Mouse (Mus musculus) lung, embryonic 14.5 days (tissue): ENCODE data around the gene Cdh4. TPM values are rescaled to one million over a fixed set of nuclear protein-coding genes. Genes with fewer than 3 reads are reported as not detected.
A peak's percentile ranks its signal among the peaks of the same experiment; 100 is the strongest.

Experiments used
- ATAC-seq: fragments of 200-750 bp; cut with Nextera tagmentation; 2 replicates; pipeline ENCODE4 v1.8.0; 2017; ENCODE audit warnings: mild to moderate bottlenecking, moderate TSS enrichment, moderate library complexity; ENCODE audit not compliant: insufficient read depth
- DNase-seq: peaks from one replicate; pipeline ENCODE4 v3.0.0-alpha.2; 2015
- H3K27ac ChIP-seq: fragments of 300-500 bp; sonication (generic); 2 replicates; pipeline ENCODE4 v1.5.1; 2014; ENCODE audit warnings: low read depth, mild to moderate bottlenecking, moderate library complexity
- H3K27me3 ChIP-seq: fragments of 300-500 bp; sonication (generic); 2 replicates; pipeline ENCODE4 v1.6.1; 2014; ENCODE audit warnings: low read length, control low read depth; ENCODE audit not compliant: insufficient read depth
- H3K36me3 ChIP-seq: fragments of 300-500 bp; sonication (generic); 2 replicates; pipeline ENCODE4 v1.6.1; 2014; ENCODE audit warnings: control low read depth; ENCODE audit not compliant: insufficient read depth
- H3K4me1 ChIP-seq: fragments of 300-500 bp; sonication (generic); 2 replicates; pipeline ENCODE4 v1.6.1; 2014; ENCODE audit warnings: antibody characterized with exemption, control low read depth; ENCODE audit not compliant: insufficient read depth
- H3K4me2 ChIP-seq: fragments of 300-500 bp; sonication (generic); 2 replicates; pipeline ENCODE4 v1.6.1; 2014; ENCODE audit warnings: mild to moderate bottlenecking
- H3K4me3 ChIP-seq: fragments of 300-500 bp; sonication (generic); 2 replicates; pipeline ENCODE4 v1.5.1; 2014; ENCODE audit warnings: low read depth, low read length
- H3K9ac ChIP-seq: fragments of 300-500 bp; sonication (generic); 2 replicates; pipeline ENCODE4 v1.6.1; 2014
- H3K9me3 ChIP-seq: fragments of 300-500 bp; sonication (generic); 2 replicates; pipeline ENCODE4 v1.6.1; 2016; ENCODE audit warnings: low read depth, low read length, control low read depth
- CTCF ChIP-seq: IDR thresholded peaks from 2 replicates; pipeline ENCODE4 v1.5.1; 2016; ENCODE audit warnings: antibody characterized with exemption, low read depth
- WGBS: fragments of 180-500 bp; shearing (Covaris S2); extraction: QIAGEN DNeasy Blood & Tissue Kit; methylation state at CpG from one replicate; pipeline ENCODE4 v1.1.7; 2014; 5-methylcytosine and 5-hydroxymethylcytosine counted together
- polyA plus RNA-seq: library from polyadenylated mRNA; unstranded; fragments of >200 nt; fragmentation: Nextera tagmentation; extraction: Ambion mirVana; gene quantifications from 2 replicates; pipeline ENCODE4 v1.2.1, GENCODE M21; 2014

Cdh4 gene
- polyA plus RNA-seq, 1 experiment from 2014 or later: 4.9 TPM

DNA sequence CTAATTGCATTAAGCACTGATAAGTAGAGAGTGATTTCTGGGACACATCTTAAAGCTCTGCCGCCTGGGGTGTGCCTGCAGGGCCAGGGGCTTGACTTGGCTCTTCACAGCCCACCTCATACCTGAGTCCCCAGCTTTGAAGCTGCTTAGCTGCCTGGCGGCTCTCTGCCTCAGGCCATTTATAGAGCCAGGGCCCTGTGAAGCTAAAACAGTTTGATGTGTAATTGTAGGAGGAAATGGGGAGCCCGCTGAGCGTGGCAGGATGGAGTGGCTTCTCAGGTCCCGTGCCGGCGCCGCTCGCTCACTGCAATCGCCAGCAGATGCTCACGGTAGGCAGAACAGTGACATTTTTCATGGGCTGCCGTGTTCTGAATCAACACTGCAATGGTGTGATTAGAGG is 123.4 kb downstream of the Cdh4 start:
- Histone ChIP-seq H3K4me3 (no peak overlapping the region), H3K27me3 (no peaks in the 10 kb centered on the region; the same call in 1 of the 2 replicates), H3K9ac (no peak overlapping the region), H3K36me3 (no peaks in the 10 kb centered on the region), H3K4me2 (no peak overlapping the region), H3K9me3 (no peaks in the 10 kb centered on the region), H3K4me1 (no peaks in the 10 kb centered on the region; the same call in 1 of the 2 replicates), H3K27ac (no peak overlapping the region)
- ATAC-seq (no peak), DNase-seq (no peak)
- TF ChIP-seq CTCF: no peak
- WGBS: 4% methylated on average over 12 of the region's 12 CpGs

DNA sequence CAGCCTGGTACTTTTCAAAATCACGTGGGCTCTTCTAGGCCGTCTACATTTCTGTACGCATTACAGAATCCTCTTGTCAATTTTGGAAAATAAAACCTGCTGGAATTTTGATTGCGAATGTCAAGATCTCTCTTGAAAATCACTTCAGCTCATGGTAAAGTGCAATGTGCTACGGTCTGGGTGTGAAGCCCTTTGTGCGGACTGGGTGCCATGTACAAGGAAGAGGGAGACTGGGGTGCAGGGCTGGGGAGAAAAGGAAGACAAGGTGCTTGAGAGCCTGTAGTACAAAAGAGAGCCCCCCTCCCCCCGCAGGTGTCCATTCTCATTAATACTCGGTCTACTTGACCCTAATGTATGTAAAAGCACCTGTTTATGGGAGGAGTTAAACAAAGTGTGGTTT is 125.7 kb downstream of the Cdh4 start:
- no peak overlapping the region for H3K4me3 ChIP-seq
- H3K36me3 ChIP-seq: no peaks in the 10 kb centered on the region
- no peak for ATAC-seq
- no peak overlapping the region for H3K27ac ChIP-seq
- H3K9ac ChIP-seq: no peak overlapping the region
- H3K4me2 ChIP-seq: no peak overlapping the region
- DNase-seq: no peak
- no peaks in the 10 kb centered on the region for H3K9me3 ChIP-seq
- TF ChIP-seq CTCF: no peak
- WGBS: 65% methylated on average over 8 of the region's 8 CpGs
- H3K4me1 ChIP-seq: no peaks in the 10 kb centered on the region; the same call in 1 of the 2 replicates
- H3K27me3 ChIP-seq: no peaks in the 10 kb centered on the region; the same call in 1 of the 2 replicates

DNA sequence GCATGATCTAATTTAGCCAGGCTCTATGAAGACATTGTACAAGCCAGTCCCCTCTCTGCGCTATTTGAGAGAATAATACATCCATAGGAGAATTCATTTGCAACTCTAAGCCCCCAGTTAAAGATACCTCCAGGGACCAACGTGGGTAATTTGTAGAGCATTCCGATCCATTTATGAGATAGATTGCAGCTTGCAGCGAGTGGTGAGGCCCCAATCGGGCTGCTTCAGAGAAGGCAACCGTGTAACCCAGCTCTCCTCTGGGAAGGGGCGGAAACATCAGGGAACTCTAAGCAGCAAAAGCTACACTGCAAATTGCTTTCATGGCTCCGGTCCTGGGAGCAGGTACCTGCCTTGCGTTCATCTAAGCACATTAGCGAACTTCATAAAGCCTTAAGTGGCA is 126.9 kb downstream of the Cdh4 start:
- no peak for DNase-seq
- Histone ChIP-seq H3K4me1 (no peaks in the 10 kb centered on the region; the same call in 1 of the 2 replicates), H3K36me3 (no peaks in the 10 kb centered on the region), H3K27ac (no peak overlapping the region), H3K27me3 (no peaks in the 10 kb centered on the region; the same call in 1 of the 2 replicates), H3K4me3 (no peak overlapping the region), H3K9ac (no peak overlapping the region), H3K4me2 (no peak overlapping the region), H3K9me3 (no peaks in the 10 kb centered on the region)
- 39% methylated on average over 10 of the region's 10 CpGs for WGBS
- no peak for TF ChIP-seq CTCF
- ATAC-seq: no peak

DNA sequence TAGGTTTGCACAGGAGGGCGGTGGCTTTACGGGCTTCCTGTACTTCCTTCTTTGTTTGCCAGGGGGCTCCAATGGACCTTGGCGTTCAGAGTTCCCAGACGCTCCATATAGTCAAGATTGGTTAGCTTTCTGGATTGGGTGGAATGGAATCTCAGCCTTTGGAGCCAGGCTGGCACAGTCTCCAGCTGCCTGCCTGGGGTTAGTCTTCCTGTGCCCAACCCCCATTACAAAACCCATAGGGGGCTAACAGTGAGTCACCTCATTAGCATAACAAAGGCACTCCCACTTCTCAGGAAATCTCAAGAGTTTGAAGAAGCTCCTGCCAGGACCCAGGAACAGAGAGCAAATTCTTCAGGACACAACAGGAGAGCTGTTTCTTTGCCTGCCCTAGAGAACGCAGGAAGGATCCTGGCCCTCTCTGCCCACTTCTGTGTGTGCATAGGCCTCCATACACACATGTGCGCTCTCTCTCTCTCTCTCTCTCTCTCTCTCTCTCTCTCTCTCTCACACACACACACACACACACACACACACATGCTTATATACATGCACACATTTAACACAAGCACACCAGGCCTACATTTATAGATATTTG is 129.0 kb downstream of the Cdh4 start:
- no peaks in the 10 kb centered on the region for H3K9me3 ChIP-seq
- ATAC-seq (peak; percentile 52; the same call in 1 of the 2 replicates), DNase-seq (peak; percentile 28)
- H3K27ac ChIP-seq: no peak overlapping the region
- H3K36me3 ChIP-seq: no peaks in the 10 kb centered on the region
- peak; percentile 31; the same call in 1 of the 2 replicates for TF ChIP-seq CTCF
- no peak overlapping the region for H3K4me2 ChIP-seq
- H3K27me3 ChIP-seq: no peaks in the 10 kb centered on the region
- no peak overlapping the region for H3K9ac ChIP-seq
- H3K4me1 ChIP-seq: no peaks in the 10 kb centered on the region; the same call in 1 of the 2 replicates
- no peak overlapping the region for H3K4me3 ChIP-seq
- WGBS: 28% methylated on average over 6 of the region's 6 CpGs

DNA sequence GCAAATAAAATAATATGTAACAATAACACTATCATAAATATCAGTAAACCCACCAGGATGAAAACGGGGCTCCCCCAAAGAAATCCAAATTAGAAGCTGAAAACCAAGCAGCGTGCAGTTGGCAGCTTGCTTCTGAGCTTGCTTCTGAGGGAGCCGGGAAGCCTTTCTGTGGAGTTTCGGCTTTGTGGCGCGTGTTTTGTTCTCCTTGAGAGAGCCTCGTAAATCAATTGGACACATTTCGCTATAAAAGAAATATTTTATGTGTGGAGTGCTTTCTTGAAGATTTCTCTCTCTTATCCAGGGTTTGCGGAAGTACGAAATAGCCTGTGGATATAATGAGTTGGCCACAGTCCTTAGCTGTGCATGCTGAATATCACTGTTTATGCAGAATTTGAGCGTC is 131.1 kb downstream of the Cdh4 start:
- 69% methylated on average over 11 of the region's 11 CpGs for WGBS
- no peaks in the 10 kb centered on the region for H3K27me3 ChIP-seq
- H3K36me3 ChIP-seq: no peaks in the 10 kb centered on the region
- no peak for ATAC-seq
- no peak for TF ChIP-seq CTCF
- DNase-seq: no peak
- H3K27ac ChIP-seq: no peak overlapping the region
- H3K4me3 ChIP-seq: no peak overlapping the region
- H3K4me1 ChIP-seq: no peaks in the 10 kb centered on the region
- no peak overlapping the region for H3K9ac ChIP-seq
- no peaks in the 10 kb centered on the region for H3K9me3 ChIP-seq
- no peak overlapping the region for H3K4me2 ChIP-seq

DNA sequence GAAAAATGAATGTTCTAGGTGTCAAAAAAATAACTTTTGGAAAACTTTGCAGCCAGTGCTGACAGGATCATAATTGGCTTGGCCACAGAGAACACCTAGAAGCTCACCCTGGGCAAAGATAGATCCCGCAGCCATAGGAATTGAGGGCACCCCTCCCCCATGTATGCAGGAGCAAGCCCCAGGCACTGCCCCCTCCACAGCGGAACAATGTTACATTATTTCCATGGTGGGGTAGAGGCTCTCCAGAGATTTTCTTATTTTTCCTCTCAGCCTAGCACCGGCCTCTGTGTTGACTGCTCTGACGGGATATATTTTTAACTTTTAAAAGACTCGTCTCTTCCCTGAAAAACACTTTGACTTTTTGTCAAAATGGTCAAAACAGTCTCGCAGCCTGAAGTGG is 131.6 kb downstream of the Cdh4 start:
- 73% methylated on average over 6 of the region's 6 CpGs for WGBS
- H3K4me3 ChIP-seq: no peak overlapping the region
- ATAC-seq (no peak), DNase-seq (no peak)
- no peaks in the 10 kb centered on the region for H3K36me3 ChIP-seq
- no peak overlapping the region for H3K4me2 ChIP-seq
- TF ChIP-seq CTCF: no peak
- no peaks in the 10 kb centered on the region for H3K4me1 ChIP-seq
- no peaks in the 10 kb centered on the region for H3K9me3 ChIP-seq
- no peak overlapping the region for H3K27ac ChIP-seq
- no peaks in the 10 kb centered on the region for H3K27me3 ChIP-seq
- no peak overlapping the region for H3K9ac ChIP-seq

DNA sequence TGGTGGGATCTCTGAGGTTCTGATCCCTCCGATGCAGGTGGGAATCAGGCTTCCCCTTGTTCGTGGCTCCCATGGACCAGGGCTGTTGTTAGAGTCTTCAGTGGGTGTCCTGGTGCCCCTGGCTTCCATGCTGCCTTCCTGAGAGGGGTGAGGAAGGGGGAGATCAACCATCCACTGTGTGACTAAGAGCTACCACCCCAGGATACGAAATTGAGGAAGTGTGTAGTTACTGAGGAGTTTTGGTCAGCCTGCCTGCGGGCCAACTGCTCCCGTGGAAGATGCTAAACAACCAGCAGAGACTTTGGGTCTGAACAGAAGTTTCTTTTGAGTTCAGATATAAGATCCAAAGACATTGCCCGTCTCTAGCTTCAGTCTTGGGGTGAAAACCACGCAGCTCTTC is 133.4 kb downstream of the Cdh4 start:
- Histone ChIP-seq H3K36me3 (no peaks in the 10 kb centered on the region), H3K9ac (no peak overlapping the region), H3K27ac (no peak overlapping the region), H3K9me3 (no peaks in the 10 kb centered on the region), H3K4me1 (no peaks in the 10 kb centered on the region), H3K4me2 (no peak overlapping the region), H3K4me3 (no peak overlapping the region), H3K27me3 (no peaks in the 10 kb centered on the region)
- DNase-seq: no peak
- ATAC-seq: no peak
- no peak for TF ChIP-seq CTCF
- WGBS: 73% methylated on average over 7 of the region's 7 CpGs

DNA sequence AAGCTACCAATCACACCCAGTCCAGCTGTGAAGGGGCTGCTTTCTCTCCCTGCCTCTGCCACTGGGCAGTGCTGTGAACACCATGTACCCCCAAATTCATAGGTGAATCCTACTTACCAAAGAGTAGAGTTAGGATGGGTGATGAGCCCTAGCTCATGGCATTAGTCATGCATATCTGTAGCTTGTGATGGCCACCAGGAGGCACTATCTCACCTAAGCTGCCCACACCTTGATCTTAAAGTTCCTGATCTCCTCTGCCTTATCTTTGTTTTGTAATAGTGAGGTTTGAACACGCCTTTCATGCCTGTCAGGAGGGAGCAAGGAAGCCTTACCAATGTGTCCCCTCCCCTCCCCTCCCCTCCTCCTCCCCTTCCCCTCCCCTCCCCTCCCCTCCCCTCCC is 134.0 kb downstream of the Cdh4 start:
- no peak for DNase-seq
- H3K27ac ChIP-seq: no peak overlapping the region
- no peak overlapping the region for H3K4me2 ChIP-seq
- no peaks in the 10 kb centered on the region for H3K27me3 ChIP-seq
- no peak for TF ChIP-seq CTCF
- 56% methylated on average over 1 of the region's 1 CpGs for WGBS
- no peaks in the 10 kb centered on the region for H3K4me1 ChIP-seq
- H3K4me3 ChIP-seq: no peak overlapping the region
- H3K36me3 ChIP-seq: no peaks in the 10 kb centered on the region
- no peak for ATAC-seq
- H3K9ac ChIP-seq: no peak overlapping the region
- no peaks in the 10 kb centered on the region for H3K9me3 ChIP-seq
